Mouse (Mus musculus) erythroblast, embryonic 14.5 days (primary cell): ENCODE measurements around the gene Serhl.

Experiments used
- GATA1 ChIP-seq: IDR thresholded peaks from 2 replicates; pipeline ENCODE4 v1.6.1; 2012; ENCODE audit warnings: low read length, inconsistent platforms, mixed read lengths
- TAL1 ChIP-seq: IDR thresholded peaks from 3 replicates; pipeline ENCODE4 v1.6.1; 2012; ENCODE audit warnings: low read length, inconsistent platforms, mixed read lengths

DNA sequence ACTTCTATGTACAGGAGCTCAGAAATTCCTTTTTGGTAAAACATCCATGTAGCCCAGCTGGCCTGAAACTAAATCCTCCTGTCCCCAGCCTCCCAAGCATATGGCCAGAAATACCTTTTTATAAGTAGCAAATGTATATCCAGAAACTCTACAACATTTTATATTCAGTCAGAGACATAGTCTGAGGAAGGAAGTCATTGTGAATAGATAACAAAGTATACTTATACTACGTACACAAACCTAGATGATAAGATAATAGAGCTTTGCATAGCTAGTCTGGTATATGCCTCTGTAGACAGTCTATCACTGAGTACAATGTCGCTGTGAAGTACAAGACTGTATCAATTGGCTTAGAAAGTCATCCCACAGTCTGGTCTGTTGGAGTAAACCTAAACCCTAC lies 46.3 kb downstream of the Serhl start:
- TF ChIP-seq GATA1 (no peak), TAL1 (no peak)
